Mouse (Mus musculus) forebrain, embryonic 13.5 days (tissue): Measurements from ENCODE around the gene Lrrc74a. TPM values are rescaled to one million over a fixed set of nuclear protein-coding genes. Genes with fewer than 3 reads are reported as not detected.

Experiments used
- ATAC-seq: fragments of 200-750 bp; cut with Nextera tagmentation; 2 replicates; pipeline ENCODE4 v1.8.0; 2017
- H3K27ac ChIP-seq: fragments of 300-500 bp; sonication (generic); 2 replicates; pipeline ENCODE4 v1.5.1; 2015; ENCODE audit warnings: inconsistent platforms, mild to moderate bottlenecking, moderate library complexity
- H3K27me3 ChIP-seq: fragments of 300-500 bp; sonication (generic); 2 replicates; pipeline ENCODE4 v1.6.1; 2015; ENCODE audit warnings: mild to moderate bottlenecking, inconsistent platforms
- H3K36me3 ChIP-seq: fragments of 300-500 bp; sonication (generic); 2 replicates; pipeline ENCODE4 v1.6.1; 2015; ENCODE audit warnings: mild to moderate bottlenecking, inconsistent platforms; ENCODE audit not compliant: poor library complexity, severe bottlenecking
- H3K4me1 ChIP-seq: fragments of 300-500 bp; sonication (generic); 2 replicates; pipeline ENCODE4 v1.6.1; 2015; ENCODE audit warnings: inconsistent platforms
- H3K4me2 ChIP-seq: fragments of 300-500 bp; sonication (generic); 2 replicates; pipeline ENCODE4 v1.6.1; 2015; ENCODE audit warnings: inconsistent platforms, mild to moderate bottlenecking, moderate library complexity
- H3K4me3 ChIP-seq: fragments of 300-500 bp; sonication (generic); 2 replicates; pipeline ENCODE4 v1.5.1; 2015; ENCODE audit warnings: mild to moderate bottlenecking, inconsistent platforms
- H3K9ac ChIP-seq: fragments of 300-500 bp; sonication (generic); 2 replicates; pipeline ENCODE4 v1.6.1; 2015; ENCODE audit warnings: mild to moderate bottlenecking, inconsistent platforms
- H3K9me3 ChIP-seq: fragments of 300-500 bp; sonication (generic); replicated peaks from 2 replicates; pipeline ENCODE4 v1.6.1; 2016; ENCODE audit warnings: inconsistent platforms
- WGBS: fragments of 180-500 bp; shearing (Covaris S2); methylation state at CpG from one replicate; pipeline ENCODE4 v1.1.7; 2015; 5-methylcytosine and 5-hydroxymethylcytosine counted together
- polyA plus RNA-seq: library from polyadenylated mRNA; unstranded; fragments of >200 nt; fragmentation: Nextera tagmentation; extraction: Ambion mirVana; gene quantifications from 2 replicates; pipeline ENCODE4 v1.2.1, GENCODE M21; 2015

Gene Lrrc74a
- polyA plus RNA-seq, 1 experiment from 2014 or later, result not detected

GRCm38 (mm10) chr12:86725706-86726105 lies 8.5 kb upstream of the Lrrc74a start:
- peaks cover 22% of the 10 kb centered on the region for H3K4me1 ChIP-seq
- peak; percentile 28; the same call in 1 of the 2 replicates for ATAC-seq
- H3K36me3 ChIP-seq, result no peaks in the 10 kb centered on the region
- peak overlapping the region; percentile 74 for H3K4me3 ChIP-seq
- H3K27ac ChIP-seq, result peak overlapping the region; percentile 48
- H3K27me3 ChIP-seq, result no peaks in the 10 kb centered on the region
- H3K9me3 ChIP-seq, result no peaks in the 10 kb centered on the region
- H3K4me2 ChIP-seq, result peak overlapping the region; percentile 91
- WGBS, result 0% methylated on average over 18 of the region's 19 CpGs
- H3K9ac ChIP-seq, result peak overlapping the region; percentile 82

GRCm38 (mm10) chr12:86726120-86726640 lies 8.0 kb upstream of the Lrrc74a start, which contains the start of gene Angel1:
Angel1 (minus strand) TSS chr12:86726460.
- peak; percentile 99 for ATAC-seq

GRCm38 (mm10) chr12:86761036-86761435 lies 26.9 kb downstream of the Lrrc74a start:
- Histone ChIP-seq H3K9me3 (no peaks in the 10 kb centered on the region), H3K27me3 (no peaks in the 10 kb centered on the region), H3K27ac (no peak overlapping the region), H3K4me2 (no peak overlapping the region), H3K9ac (no peak overlapping the region), H3K36me3 (no peaks in the 10 kb centered on the region), H3K4me1 (no peaks in the 10 kb centered on the region), H3K4me3 (no peak overlapping the region)
- ATAC-seq, result no peak
- WGBS, result 79% methylated on average over 13 of the region's 13 CpGs

More at GRCm38 (mm10) chr12:86726120-86726640, 8.0 kb upstream of the Lrrc74a start, which contains the start of gene Angel1:
- Histone ChIP-seq H3K4me3 (peak within 1 kb of the TSS; percentile 74), H3K4me1 (peaks cover 20% of the 10 kb centered on the region), H3K36me3 (no peaks in the 10 kb centered on the region), H3K9ac (peak within 1 kb of the TSS; percentile 82), H3K27me3 (no peaks in the 10 kb centered on the region), H3K27ac (peak within 1 kb of the TSS; percentile 48), H3K4me2 (peak within 1 kb of the TSS; percentile 91), H3K9me3 (no peaks in the 10 kb centered on the region)
- under 1% methylated on average over 42 of the region's 44 CpGs for WGBS

- H3K36me3 ChIP-seq, result no peaks in the 10 kb centered on the region
- no peak overlapping the region for H3K4me3 ChIP-seq
- WGBS, result 79% methylated on average over 6 of the region's 6 CpGs
- peaks cover 7% of the 10 kb centered on the region; the same call in 1 of the 2 replicates for H3K4me1 ChIP-seq
- no peaks in the 10 kb centered on the region for H3K9me3 ChIP-seq
- H3K27me3 ChIP-seq, result no peaks in the 10 kb centered on the region
- H3K4me2 ChIP-seq, result no peak overlapping the region
- H3K9ac ChIP-seq, result no peak overlapping the region
- no peak for ATAC-seq
- H3K27ac ChIP-seq, result no peak overlapping the region
Observed at GRCm38 (mm10) chr12:86764060-86764459, 29.9 kb downstream of the Lrrc74a start.

GRCm38 (mm10) chr12:86766467-86766866 lies 32.3 kb downstream of the Lrrc74a start:
- ATAC-seq, result no peak
- 89% methylated on average over 8 of the region's 8 CpGs for WGBS

GRCm38 (mm10) chr12:86767868-86768631 lies 33.9 kb downstream of the Lrrc74a start:
- ATAC-seq, result peak; percentile 39; the same call in 1 of the 2 replicates
- Histone ChIP-seq H3K36me3 (no peaks in the 10 kb centered on the region), H3K27me3 (no peaks in the 10 kb centered on the region), H3K4me1 (peaks cover 39% of the 10 kb centered on the region), H3K9ac (no peak overlapping the region), H3K4me3 (no peak overlapping the region), H3K4me2 (no peak overlapping the region), H3K27ac (no peak overlapping the region), H3K9me3 (no peaks in the 10 kb centered on the region)
- 33% methylated on average over 20 of the region's 20 CpGs for WGBS

More at GRCm38 (mm10) chr12:86766467-86766866, 32.3 kb downstream of the Lrrc74a start:
- Histone ChIP-seq H3K9ac (no peak overlapping the region), H3K36me3 (no peaks in the 10 kb centered on the region), H3K4me2 (no peak overlapping the region), H3K9me3 (no peaks in the 10 kb centered on the region), H3K4me1 (peaks cover 28% of the 10 kb centered on the region), H3K27ac (no peak overlapping the region), H3K27me3 (no peaks in the 10 kb centered on the region), H3K4me3 (no peak overlapping the region)

GRCm38 (mm10) chr12:86768986-86769580 lies 34.9 kb downstream of the Lrrc74a start:
- whole genome bisulfite sequencing, result 34% methylated on average over 4 of the region's 4 CpGs
- H3K4me2 ChIP-seq, result no peak overlapping the region
- no peak overlapping the region for H3K4me3 ChIP-seq
- H3K36me3 ChIP-seq, result no peaks in the 10 kb centered on the region
- no peak overlapping the region for H3K27ac ChIP-seq
- 0 out of 2 replicates have a peak, but pooled peaks have one; percentile 28 for ATAC-seq
- H3K9me3 ChIP-seq, result no peaks in the 10 kb centered on the region
- peaks cover 39% of the 10 kb centered on the region for H3K4me1 ChIP-seq
- no peaks in the 10 kb centered on the region for H3K27me3 ChIP-seq
- no peak overlapping the region for H3K9ac ChIP-seq

GRCm38 (mm10) chr12:86769819-86770218 lies 35.6 kb downstream of the Lrrc74a start:
- peaks cover 39% of the 10 kb centered on the region for H3K4me1 ChIP-seq
- ATAC-seq, result no peak
- no peak overlapping the region for H3K4me2 ChIP-seq
- no peaks in the 10 kb centered on the region for H3K36me3 ChIP-seq
- H3K9ac ChIP-seq, result no peak overlapping the region
- H3K4me3 ChIP-seq, result no peak overlapping the region
- peaks cover 3% of the 10 kb centered on the region; the same call in 1 of the 2 replicates for H3K9me3 ChIP-seq
- H3K27me3 ChIP-seq, result no peaks in the 10 kb centered on the region
- H3K27ac ChIP-seq, result peak overlapping the region; percentile 32; the same call in 1 of the 2 replicates

GRCm38 (mm10) chr12:86770261-86770670 lies 36.1 kb downstream of the Lrrc74a start:
- H3K36me3 ChIP-seq, result no peaks in the 10 kb centered on the region
- no peaks in the 10 kb centered on the region for H3K27me3 ChIP-seq
- peaks cover 3% of the 10 kb centered on the region; the same call in 1 of the 2 replicates for H3K9me3 ChIP-seq
- no peak overlapping the region for H3K9ac ChIP-seq
- ATAC-seq, result peak; percentile 6; the same call in 1 of the 2 replicates
- H3K4me2 ChIP-seq, result no peak overlapping the region
- 12% methylated on average over 4 of the region's 4 CpGs for WGBS
- no peak overlapping the region for H3K4me3 ChIP-seq
- H3K4me1 ChIP-seq, result peaks cover 39% of the 10 kb centered on the region
- peak overlapping the region; percentile 32; the same call in 1 of the 2 replicates for H3K27ac ChIP-seq

- Histone ChIP-seq H3K27ac (no peak overlapping the region; the same call in 1 of the 2 replicates), H3K27me3 (no peaks in the 10 kb centered on the region), H3K9ac (0 out of 2 replicates have a peak overlapping the region, but pooled peaks have one; percentile 26), H3K36me3 (no peaks in the 10 kb centered on the region), H3K4me2 (no peak overlapping the region), H3K4me1 (peaks cover 39% of the 10 kb centered on the region), H3K9me3 (peaks cover 3% of the 10 kb centered on the region; the same call in 1 of the 2 replicates), H3K4me3 (no peak overlapping the region)
- ATAC-seq, result no peak
- WGBS, result 0% methylated on average over 3 of the region's 3 CpGs
Observed at GRCm38 (mm10) chr12:86770927-86771326, 36.8 kb downstream of the Lrrc74a start.

GRCm38 (mm10) chr12:86771823-86772427 lies 37.8 kb downstream of the Lrrc74a start:
- Histone ChIP-seq H3K27me3 (no peaks in the 10 kb centered on the region), H3K9ac (no peak overlapping the region; the same call in 1 of the 2 replicates), H3K27ac (peak overlapping the region; percentile 55), H3K36me3 (no peaks in the 10 kb centered on the region), H3K4me1 (peaks cover 39% of the 10 kb centered on the region), H3K4me2 (no peak overlapping the region), H3K9me3 (peaks cover 3% of the 10 kb centered on the region; the same call in 1 of the 2 replicates), H3K4me3 (no peak overlapping the region)
- peak; percentile 79 for ATAC-seq
- WGBS, result 9% methylated on average over 12 of the region's 12 CpGs
